Mouse (Mus musculus) adrenal gland (tissue): ENCODE measurements around the gene Olfr974.
"Not testable (repeated sequence)": the region's sequence is repeated elsewhere in the genome, so short reads cannot be mapped to it uniquely, and the experiment has no call there.

Source experiments
- intact Hi-C: fragments of 180-260 bp; cut with DNase I; formaldehyde crosslinking; loops from one replicate; pipeline ENCODE4 v1.15.1; 2025
- long read RNA-seq, 2 experiments: library from polyadenylated mRNA; unstranded; transcript quantifications; one replicate each; pipeline ENCODE4 v2.0.0; 2020; ENCODE audit warnings: borderline replicate concordance in 1 of 2; ENCODE audit not compliant: insufficient replicate concordance in 1 of 2

The Olfr974 gene
- long read RNA-seq, experiment 1, result 0 reads
- long read RNA-seq, experiment 2, result 0 reads

- intact Hi-C loops, result no loop called here
Observed at GRCm38 (mm10) chr9:39937201-39937600, at the start of gene Olfr974. Olfr974 (plus strand) TSS chr9:39937501.

GRCm38 (mm10) chr9:39905106-39905505 lies 32.2 kb upstream of the Olfr974 start:
- intact Hi-C loops, result no loop called here

- intact Hi-C loops, result no loop called here
Observed at GRCm38 (mm10) chr9:39907036-39907435, 30.3 kb upstream of the Olfr974 start, which contains the start of gene Olfr229. Olfr229 (plus strand) TSS chr9:39907336.

GRCm38 (mm10) chr9:39909939-39910338 lies 27.4 kb upstream of the Olfr974 start:
- intact Hi-C loops, result no loop called here

- intact Hi-C loops, result not testable (repeated sequence)
Observed at GRCm38 (mm10) chr9:39927975-39928836, 9.1 kb upstream of the Olfr974 start.

GRCm38 (mm10) chr9:39928837-39929236 lies 8.5 kb upstream of the Olfr974 start:
- intact Hi-C loops, result not testable (repeated sequence)

GRCm38 (mm10) chr9:39951946-39952345 lies 14.6 kb downstream of the Olfr974 start, which contains the start of gene Olfr975:
Olfr975 (minus strand) TSS chr9:39952046.
- intact Hi-C loops, result no loop called here

- intact Hi-C loops, result not testable (repeated sequence)
Observed at GRCm38 (mm10) chr9:39961033-39961432, 23.7 kb downstream of the Olfr974 start, which contains the start of gene Olfr976. Olfr976 (minus strand) TSS chr9:39961133.

- intact Hi-C loops, result not testable (repeated sequence)
Observed at GRCm38 (mm10) chr9:39976581-39977145, 39.4 kb downstream of the Olfr974 start.

GRCm38 (mm10) chr9:39991813-39992212 lies 54.5 kb downstream of the Olfr974 start, which contains the start of gene Olfr978:
Olfr978 (plus strand) TSS chr9:39992113.
- intact Hi-C loops, result no loop called here
